Mouse (Mus musculus) skeletal muscle tissue, postnatal 0 days (tissue): ENCODE data around the gene Sly. TPM values are rescaled to one million over a fixed set of nuclear protein-coding genes. Genes with fewer than 3 reads are reported as not detected.

Source experiments
- polyA plus RNA-seq: library from polyadenylated mRNA; unstranded; fragments of >200 nt; fragmentation: Nextera tagmentation; extraction: Ambion mirVana; gene quantifications from 2 replicates; pipeline ENCODE4 v1.2.1, GENCODE M21; 2015

Gene Sly
- polyA plus RNA-seq, result not detected in 2 replicates

DNA sequence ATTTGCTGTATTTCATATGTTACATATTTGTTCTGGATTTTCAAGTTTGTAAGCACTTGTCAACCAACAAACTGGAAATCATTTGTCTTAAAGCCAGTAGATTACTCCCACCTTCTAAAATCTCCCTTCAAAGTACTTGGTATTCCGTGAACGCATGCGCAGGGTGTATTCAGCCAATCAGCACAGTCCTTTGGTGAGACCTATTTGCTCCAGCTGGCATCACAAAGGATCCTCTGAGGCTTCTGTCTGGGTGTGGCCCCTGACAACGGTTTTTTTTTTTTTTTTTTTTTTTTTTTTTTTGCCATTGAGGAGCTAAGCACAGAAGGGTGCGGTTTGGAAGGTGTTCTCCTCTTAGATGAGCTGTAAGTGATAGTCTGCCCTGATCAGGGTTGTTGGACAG lies at the start of gene Sly:
Gene Sly (plus strand): TSS at position 301 of the 400 bp plus-strand sequence.

